Mouse (Mus musculus) myocyte (in vitro differentiated cells): ENCODE measurements at regions not wholly inside any gene's neighbourhood (a gene's known extent, or its start where the extent isn't known, plus 50 kb on each side); places are given as distances from the start of the nearest gene placed in this dataset.

Experiments
- E2F4 ChIP-seq: IDR thresholded peaks from one replicate; pipeline ENCODE4 v1.6.1; 2011; ENCODE audit warnings: mild to moderate bottlenecking, control low read depth, moderate library complexity; ENCODE audit not compliant: insufficient read depth
- MYOG ChIP-seq, 3 experiments: IDR thresholded peaks; one replicate each; pipeline ENCODE4 v1.6.1; 2011; ENCODE audit warnings: control low read depth in 2 of 3, low read depth in 2 of 3, mild to moderate bottlenecking in 2 of 3; ENCODE audit not compliant: insufficient read length in 2 of 3, control insufficient read depth in 1 of 3, insufficient read depth in 1 of 3
- POLR2A ChIP-seq: IDR thresholded peaks from one replicate; pipeline ENCODE4 v1.6.1; 2011; ENCODE audit warnings: low read depth, mild to moderate bottlenecking, control low read depth, moderate library complexity; ENCODE audit not compliant: insufficient read length

GRCm38 (mm10) chr2:92788875-92789274 lies 126.0 kb upstream of the Syt13 start:
- no peak for TF ChIP-seq POLR2A
- no peak for TF ChIP-seq E2F4
- no peak for TF ChIP-seq MYOG (IDR thresholded peaks at IDR 0.05; ENCODE audit: control insufficient read depth in 1 of 3, insufficient read depth in 1 of 3, insufficient read length in 2 of 3, low read depth in 2 of 3)
